Mouse (Mus musculus) T-cell, adult 2 months (primary cell): ENCODE data around the gene Wdr34.

Source experiments
- DNase-seq: peaks from one replicate; pipeline ENCODE4 v3.0.0; 2022; ENCODE audit warnings: low spot score

Gene Wdr34

GRCm38 (mm10) chr2:30048699-30049388 is at the start of gene Wdr34:
Wdr34 (minus strand) TSS chr2:30048881.
- peak; percentile 96 for DNase-seq

GRCm38 (mm10) chr2:30095882-30096527 is 47.3 kb upstream of the Wdr34 start:
- DNase-seq: peak; percentile 51

GRCm38 (mm10) chr2:30094208-30094588 is 45.5 kb upstream of the Wdr34 start:
- no peak for DNase-seq

GRCm38 (mm10) chr2:30093471-30094207 is 45.0 kb upstream of the Wdr34 start, which contains the start of gene Zdhhc12:
Zdhhc12 (minus strand) TSS chr2:30093648.
- DNase-seq: peak; percentile 99

- DNase-seq: no peak
Observed at GRCm38 (mm10) chr2:30092280-30092918, 43.7 kb upstream of the Wdr34 start.

- DNase-seq: no peak
Observed at GRCm38 (mm10) chr2:30091521-30091920, 42.8 kb upstream of the Wdr34 start.

- DNase-seq: no peak
Observed at GRCm38 (mm10) chr2:30087310-30087709, 38.6 kb upstream of the Wdr34 start.

GRCm38 (mm10) chr2:30084632-30085031 is 36.0 kb upstream of the Wdr34 start:
- DNase-seq: no peak

GRCm38 (mm10) chr2:30084113-30084512 is 35.4 kb upstream of the Wdr34 start:
- no peak for DNase-seq

GRCm38 (mm10) chr2:30080181-30080800 is 31.6 kb upstream of the Wdr34 start:
- DNase-seq: no peak

- DNase-seq: no peak
Observed at GRCm38 (mm10) chr2:30078760-30079159, 30.1 kb upstream of the Wdr34 start.

GRCm38 (mm10) chr2:30078349-30078712 is 29.6 kb upstream of the Wdr34 start:
- no peak for DNase-seq

GRCm38 (mm10) chr2:30077502-30078348 is 29.0 kb upstream of the Wdr34 start, which contains the start of gene Pkn3:
Pkn3 (plus strand) TSS chr2:30077684.
- peak; percentile 76 for DNase-seq

- DNase-seq: no peak
Observed at GRCm38 (mm10) chr2:30076959-30077358, 28.3 kb upstream of the Wdr34 start.

- no peak for DNase-seq
Observed at GRCm38 (mm10) chr2:30076439-30076838, 27.8 kb upstream of the Wdr34 start.

GRCm38 (mm10) chr2:30075625-30076024 is 26.9 kb upstream of the Wdr34 start:
- no peak for DNase-seq

- no peak for DNase-seq
Observed at GRCm38 (mm10) chr2:30073285-30073684, 24.6 kb upstream of the Wdr34 start.

- DNase-seq: no peak
Observed at GRCm38 (mm10) chr2:30072875-30073274, 24.2 kb upstream of the Wdr34 start.

GRCm38 (mm10) chr2:30067962-30068361 is 19.3 kb upstream of the Wdr34 start:
- DNase-seq: no peak

GRCm38 (mm10) chr2:30067031-30067888 is 18.6 kb upstream of the Wdr34 start:
- peak; percentile 48 for DNase-seq
